Mouse (Mus musculus) heart, postnatal 0 days (tissue): ENCODE measurements at regions not wholly inside any gene's neighbourhood (a gene's known extent, or its start where the extent isn't known, plus 50 kb on each side); places are given as distances from the start of the nearest gene placed in this dataset.

ENCODE experiments used
- CTCF ChIP-seq: IDR thresholded peaks from 2 replicates; pipeline ENCODE4 v1.5.1; 2016; ENCODE audit warnings: antibody characterized with exemption, control low read depth, low read depth
- EP300 ChIP-seq: IDR thresholded peaks from 2 replicates; pipeline ENCODE4 v1.6.1; 2016; ENCODE audit warnings: antibody characterized with exemption, low read depth

- TF ChIP-seq CTCF, result no peak
- TF ChIP-seq EP300, result no peak
Measured at GRCm38 (mm10) chr1:193668841-193669240, 298.7 kb upstream of the Camk1g start.
